Mouse (Mus musculus) brown adipose tissue, adult 24 weeks (tissue): Measurements from ENCODE around the gene Txn2. TPM values are rescaled to one million over a fixed set of nuclear protein-coding genes. Genes with fewer than 3 reads are reported as not detected.
A peak's percentile ranks its signal among the peaks of the same experiment; 100 is the strongest.

Experiments used
- H3K27ac ChIP-seq: fragments of 200-500 bp; replicated peaks from 2 replicates; pipeline ENCODE4 v1.5.1; 2012; ENCODE audit warnings: low read depth, mild to moderate bottlenecking, low read length
- H3K4me1 ChIP-seq: fragments of 200-500 bp; 2 replicates; pipeline ENCODE4 v1.6.1; 2012; ENCODE audit warnings: low read length, mixed read lengths; ENCODE audit not compliant: control insufficient read depth, insufficient read depth, insufficient read length
- H3K4me3 ChIP-seq: fragments of 200-500 bp; 2 replicates; pipeline ENCODE4 v1.5.1; 2012; ENCODE audit warnings: low read depth, mild to moderate bottlenecking, low read length, moderate library complexity; ENCODE audit not compliant: insufficient read depth
- polyA plus RNA-seq: library from polyadenylated mRNA; stranded (reverse); fragments of >200 nt; gene quantifications from 2 replicates; pipeline ENCODE4 v1.2.4, GENCODE M21; 2012; ENCODE audit not compliant: missing spikeins, insufficient read depth, insufficient read length

The Txn2 gene
- polyA plus RNA-seq, 1 experiment: 696 TPM

DNA sequence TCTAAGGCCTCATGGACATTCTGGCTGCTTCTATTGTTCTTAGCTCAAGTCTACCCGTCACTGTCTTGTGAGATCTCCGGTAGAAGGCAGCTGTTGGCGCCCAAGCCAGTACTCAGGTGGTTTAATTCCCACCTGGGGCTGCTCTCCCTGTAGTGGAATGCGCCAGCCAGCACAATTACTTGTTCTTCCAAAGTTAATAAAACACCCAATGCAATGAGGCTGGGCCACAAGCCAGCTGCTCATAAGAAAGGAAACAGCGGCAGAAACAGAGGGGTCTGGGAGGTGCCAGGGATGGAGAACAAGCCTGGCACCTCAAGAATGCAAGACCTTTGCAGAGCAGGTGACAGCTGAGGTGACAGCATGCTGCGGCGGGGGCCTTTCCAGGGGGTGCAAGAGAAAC, 20.3 kb upstream of the Txn2 start:
- H3K27ac ChIP-seq: no peak overlapping the region
- no peaks in the 10 kb centered on the region for H3K4me1 ChIP-seq
- H3K4me3 ChIP-seq: no peak overlapping the region

DNA sequence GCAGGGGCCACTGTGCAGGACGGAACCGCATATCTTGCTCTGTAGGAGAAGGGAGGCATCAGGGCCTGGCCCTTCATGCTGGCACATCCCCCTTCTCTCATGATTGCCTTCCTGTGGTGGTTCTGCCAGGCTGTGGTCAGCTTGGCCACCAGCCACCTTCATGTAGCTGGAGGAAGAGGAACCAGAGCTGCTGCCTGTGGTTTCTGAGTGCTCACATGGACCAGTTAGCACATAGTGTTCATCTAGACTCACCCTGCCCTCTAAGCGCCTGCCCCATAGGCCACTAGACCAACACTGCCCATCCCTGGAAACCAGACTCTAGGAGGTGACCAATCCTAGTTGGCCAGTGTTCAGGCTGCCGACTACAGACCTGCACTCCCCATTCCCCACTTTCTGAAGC, 16.9 kb upstream of the Txn2 start:
- Histone ChIP-seq H3K4me3 (no peak overlapping the region), H3K27ac (0 out of 2 replicates have a peak overlapping the region, but pooled peaks have one; percentile 32), H3K4me1 (no peaks in the 10 kb centered on the region)

DNA sequence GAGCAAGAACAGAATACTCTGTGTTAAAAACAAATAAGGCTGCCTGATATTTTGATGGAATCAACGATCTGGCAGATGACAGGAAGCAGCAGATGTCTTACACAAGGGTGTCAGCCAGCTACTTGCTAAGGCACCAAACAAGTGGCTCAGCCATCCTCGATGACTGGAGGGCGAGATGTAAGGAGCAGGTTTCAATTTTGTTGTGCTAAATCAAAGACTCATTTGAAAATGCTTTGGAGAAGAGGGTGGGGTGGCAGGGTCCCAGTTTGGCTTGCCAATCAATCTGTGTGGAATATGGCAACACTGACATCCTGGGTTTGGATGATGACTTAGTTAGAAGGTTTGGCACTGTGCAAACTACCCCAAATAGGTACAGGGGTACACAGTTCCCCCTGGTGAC, 12.8 kb upstream of the Txn2 start:
- Histone ChIP-seq H3K4me3 (no peak overlapping the region), H3K27ac (no peak overlapping the region), H3K4me1 (no peaks in the 10 kb centered on the region)

DNA sequence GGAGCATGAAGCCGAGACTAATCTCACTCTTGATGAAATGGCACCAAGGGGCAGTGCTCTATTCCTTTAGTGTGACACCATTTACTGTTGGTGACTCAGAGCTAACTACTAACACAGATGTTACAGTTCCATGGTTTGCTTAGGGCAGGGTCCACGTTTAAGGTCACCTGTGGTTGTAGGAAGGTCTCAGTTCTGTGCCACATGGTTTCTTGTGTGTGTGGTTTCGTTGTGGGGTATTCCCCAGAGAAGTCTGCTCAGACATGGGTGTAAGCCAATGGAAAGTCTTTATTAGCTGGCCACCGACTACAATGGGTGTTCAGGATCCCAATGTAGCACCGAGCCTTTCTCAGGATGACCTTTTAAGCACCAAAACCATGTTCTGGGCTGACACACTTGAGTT, 9.7 kb upstream of the Txn2 start:
- H3K27ac ChIP-seq: no peak overlapping the region
- no peaks in the 10 kb centered on the region for H3K4me1 ChIP-seq
- no peak overlapping the region for H3K4me3 ChIP-seq

DNA sequence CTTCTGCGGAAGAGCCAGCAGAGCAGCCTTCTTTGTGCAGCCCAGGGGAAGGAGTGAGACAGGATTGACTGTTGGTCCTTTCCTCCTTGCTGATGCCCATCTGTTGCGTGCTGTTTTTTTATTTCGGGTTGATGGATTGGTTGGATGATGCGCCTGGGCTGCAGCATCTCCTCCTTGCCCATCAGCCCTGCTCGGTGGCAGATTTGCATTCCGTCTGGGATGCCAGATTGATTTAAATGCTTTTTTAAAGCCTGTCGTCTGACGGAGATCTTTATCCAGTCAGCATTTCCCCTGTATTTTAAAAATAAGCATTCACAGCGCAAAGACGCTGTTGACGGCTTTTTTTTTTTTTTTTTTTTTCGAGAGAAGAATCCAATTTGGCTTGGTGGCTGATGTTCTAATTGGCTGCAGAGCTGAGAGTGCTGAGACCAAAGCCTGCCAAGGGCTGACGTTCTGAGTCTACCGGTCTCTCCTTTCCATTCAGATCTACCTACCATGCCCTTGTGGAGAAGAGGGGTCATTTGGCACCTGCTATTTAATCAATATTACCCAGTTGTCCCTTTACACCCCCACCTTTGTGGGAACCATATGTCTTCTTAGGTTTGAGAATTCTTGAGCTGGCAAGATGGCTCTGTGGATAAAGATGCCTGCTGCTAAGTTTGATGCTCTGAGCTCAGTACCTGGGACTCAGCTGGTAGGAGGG, 7.0 kb upstream of the Txn2 start:
- H3K27ac ChIP-seq: no peak overlapping the region
- no peaks in the 10 kb centered on the region for H3K4me1 ChIP-seq
- H3K4me3 ChIP-seq: no peak overlapping the region

DNA sequence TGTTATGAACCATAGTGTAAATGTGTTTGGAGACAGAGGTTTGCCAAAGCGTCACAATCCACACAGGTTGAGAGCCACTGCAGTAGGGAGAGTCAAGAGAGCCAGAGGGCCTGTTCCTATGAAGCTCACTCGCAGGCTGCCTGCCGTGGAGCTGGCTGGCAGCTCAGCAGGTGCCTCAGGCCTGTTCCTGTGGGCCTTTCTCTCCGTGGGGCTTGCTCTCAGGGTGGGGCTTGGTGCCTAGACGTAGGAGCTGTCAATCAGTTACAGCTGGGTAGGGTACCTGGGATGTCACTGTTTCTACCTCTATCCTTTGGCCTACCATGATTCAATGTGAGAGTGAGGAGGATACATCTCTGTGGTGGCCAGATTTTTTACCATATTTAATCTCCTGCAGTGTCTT, 6.2 kb upstream of the Txn2 start:
- Histone ChIP-seq H3K4me1 (no peaks in the 10 kb centered on the region), H3K4me3 (no peak overlapping the region), H3K27ac (no peak overlapping the region)

DNA sequence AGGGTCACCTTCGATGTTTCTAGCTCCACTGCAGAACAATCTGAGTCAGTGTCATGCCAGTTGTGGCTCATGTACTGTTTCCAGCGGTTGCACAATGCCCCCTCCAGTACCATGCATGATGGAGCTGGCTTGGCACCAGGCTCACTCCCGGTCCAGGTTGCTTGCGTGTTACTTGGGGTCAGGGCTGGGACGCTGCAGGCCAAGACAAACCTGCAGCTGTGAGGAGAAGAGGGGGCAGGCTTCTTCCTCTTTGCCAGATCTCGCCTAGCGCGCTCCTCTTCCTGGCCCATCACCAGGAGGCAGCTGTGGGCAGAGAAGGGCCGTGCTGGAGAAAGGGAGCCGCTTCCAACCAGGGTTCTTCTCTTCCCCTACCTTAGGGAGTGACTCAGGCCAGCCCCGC, 5.5 kb upstream of the Txn2 start:
- H3K27ac ChIP-seq: no peak overlapping the region

DNA sequence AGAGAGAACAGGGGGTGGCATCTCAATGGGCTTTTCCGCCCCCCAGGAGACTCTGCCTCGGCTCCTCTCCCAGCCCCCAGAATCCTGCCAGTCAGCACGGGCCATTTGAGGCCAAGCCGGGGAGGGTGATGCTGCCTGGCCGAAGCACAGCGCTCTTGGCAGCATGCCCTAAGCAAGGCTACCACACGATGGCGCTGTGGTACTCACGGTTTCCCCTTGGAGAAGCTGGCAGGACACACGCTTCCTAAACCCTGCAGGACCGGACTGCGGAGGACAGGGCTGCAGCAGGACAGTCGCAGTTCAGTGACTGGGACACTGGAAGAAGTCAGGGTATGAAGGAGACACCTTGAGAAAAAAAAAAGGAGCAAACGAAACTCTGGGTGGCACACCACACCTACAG, 5.0 kb upstream of the Txn2 start:
- no peak overlapping the region for H3K27ac ChIP-seq
- no peak overlapping the region for H3K4me3 ChIP-seq
- no peaks in the 10 kb centered on the region for H3K4me1 ChIP-seq

More for the DNA sequence above, 5.5 kb upstream of the Txn2 start:
- Histone ChIP-seq H3K4me3 (no peak overlapping the region), H3K4me1 (no peaks in the 10 kb centered on the region)

DNA sequence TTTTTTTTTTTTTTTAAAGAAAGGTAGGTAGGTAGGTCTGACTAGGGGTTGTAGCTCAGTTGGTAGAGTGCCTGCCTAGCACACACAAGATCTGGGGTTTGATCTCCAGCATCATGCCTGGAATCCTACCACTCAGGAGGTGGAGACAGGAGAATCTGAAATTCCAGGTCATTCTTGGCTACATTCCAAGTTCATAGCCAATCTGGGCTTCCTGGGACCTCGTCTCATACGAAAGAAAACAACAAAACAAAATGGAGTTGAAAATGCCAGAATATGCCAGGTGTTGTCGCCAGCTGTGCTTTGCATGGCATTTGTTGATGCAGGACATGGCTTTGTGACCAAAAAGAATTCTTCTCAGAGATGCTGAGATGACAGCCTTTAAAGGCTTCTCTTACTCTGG, 4.4 kb upstream of the Txn2 start:
- H3K4me1 ChIP-seq: no peaks in the 10 kb centered on the region
- H3K4me3 ChIP-seq: no peak overlapping the region
- 0 out of 2 replicates have a peak overlapping the region, but pooled peaks have one; percentile 1 for H3K27ac ChIP-seq

DNA sequence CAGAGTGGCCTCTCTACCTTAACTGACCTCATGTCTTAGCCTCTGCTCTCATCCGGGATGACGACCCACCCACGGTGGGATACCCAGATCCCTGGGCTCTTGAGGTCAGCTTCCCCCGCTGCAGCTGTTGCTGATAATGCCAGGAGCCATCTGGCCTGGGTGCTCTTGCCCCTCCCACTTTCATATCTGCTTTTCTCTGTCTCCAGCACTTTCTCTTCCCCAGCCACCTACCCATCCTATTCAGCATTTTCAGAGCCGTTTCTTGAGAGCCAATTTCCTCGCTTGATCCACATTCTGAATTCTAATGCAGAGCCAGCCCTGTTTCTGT, 2.8 kb upstream of the Txn2 start:
- Histone ChIP-seq H3K4me1 (peaks cover 6% of the 10 kb centered on the region), H3K4me3 (no peak overlapping the region), H3K27ac (peak overlapping the region; percentile 35; the same call in 1 of the 2 replicates)

DNA sequence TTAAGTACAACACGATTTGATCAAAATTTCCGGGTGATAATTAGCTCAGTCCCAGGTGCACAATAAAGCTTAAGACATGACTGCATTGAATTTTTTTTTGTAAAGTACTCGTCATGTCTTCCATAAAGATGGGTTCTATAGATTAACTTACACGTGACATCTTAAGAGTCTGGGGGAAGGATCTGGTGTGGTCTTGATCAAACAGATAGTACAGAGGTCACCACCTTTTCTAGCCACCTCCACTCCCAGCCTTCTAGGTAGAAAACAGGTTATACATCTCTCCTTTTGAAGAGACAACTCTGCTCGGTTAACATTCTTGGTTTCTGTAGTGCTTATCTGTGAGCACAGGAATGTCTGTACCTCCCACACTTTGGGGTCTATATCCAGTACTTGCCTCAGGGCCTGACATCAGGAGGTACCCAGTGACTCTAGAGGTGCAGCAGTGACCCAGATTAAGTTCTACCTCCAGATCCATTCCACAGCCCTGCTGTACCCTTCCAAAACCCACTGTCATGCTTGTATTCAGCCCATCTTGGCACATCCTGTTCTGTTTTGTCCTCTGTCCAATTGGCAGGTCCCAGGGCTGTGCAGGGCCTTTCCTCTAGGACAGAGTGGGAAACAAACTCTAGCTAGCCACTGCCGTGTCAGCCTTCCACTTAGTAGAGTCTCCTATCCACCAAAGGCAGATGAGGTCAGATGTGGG, 2.3 kb upstream of the Txn2 start:
- peak overlapping the region; percentile 23; the same call in 1 of the 2 replicates for H3K27ac ChIP-seq
- peaks cover 6% of the 10 kb centered on the region for H3K4me1 ChIP-seq
- no peak overlapping the region for H3K4me3 ChIP-seq

DNA sequence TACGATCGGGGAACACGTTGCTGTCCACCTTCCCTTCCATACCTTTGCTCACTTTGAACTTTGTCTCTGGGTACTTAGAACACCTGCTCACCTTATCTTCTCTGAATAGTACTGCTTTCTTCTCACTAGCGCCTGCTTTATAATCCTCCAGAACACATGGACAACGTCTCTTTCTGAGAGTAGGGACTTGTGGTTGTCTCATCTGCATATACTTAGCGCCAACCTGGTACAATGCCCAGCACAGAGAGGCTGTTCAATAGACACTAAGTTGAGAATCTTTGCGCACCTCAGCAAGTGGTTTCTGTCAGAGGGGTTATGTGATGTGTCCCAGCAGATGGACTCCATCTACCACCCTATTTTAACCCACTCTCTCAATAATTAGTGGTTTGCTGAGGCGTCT, 998 bp upstream of the Txn2 start:
- Histone ChIP-seq H3K27ac (peak overlapping the region; percentile 78), H3K4me3 (peak overlapping the region; percentile 59)

DNA sequence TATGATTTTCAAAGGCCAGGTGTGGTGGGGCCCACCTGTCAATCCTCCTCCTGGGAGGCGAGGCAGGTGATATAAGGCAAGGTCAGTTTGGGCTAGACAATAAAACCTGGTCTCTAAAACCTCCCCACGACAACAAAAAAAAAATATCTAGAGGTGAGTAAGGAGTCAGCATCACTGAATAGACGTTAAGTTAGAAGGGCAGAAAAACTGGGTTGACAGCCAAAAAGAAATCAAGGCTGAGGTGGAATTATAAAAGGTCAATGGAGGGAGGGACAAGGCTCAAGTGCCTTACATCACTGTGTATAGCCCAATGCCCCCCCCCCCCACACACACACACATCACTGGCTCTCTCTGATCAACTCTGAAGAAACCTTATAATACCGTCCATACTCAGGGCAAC, 715 bp downstream of the Txn2 start:
- Histone ChIP-seq H3K27ac (peak overlapping the region; percentile 93), H3K4me3 (peak overlapping the region; percentile 81)

More for the DNA sequence above, 998 bp upstream of the Txn2 start:
- peaks cover 6% of the 10 kb centered on the region for H3K4me1 ChIP-seq

DNA sequence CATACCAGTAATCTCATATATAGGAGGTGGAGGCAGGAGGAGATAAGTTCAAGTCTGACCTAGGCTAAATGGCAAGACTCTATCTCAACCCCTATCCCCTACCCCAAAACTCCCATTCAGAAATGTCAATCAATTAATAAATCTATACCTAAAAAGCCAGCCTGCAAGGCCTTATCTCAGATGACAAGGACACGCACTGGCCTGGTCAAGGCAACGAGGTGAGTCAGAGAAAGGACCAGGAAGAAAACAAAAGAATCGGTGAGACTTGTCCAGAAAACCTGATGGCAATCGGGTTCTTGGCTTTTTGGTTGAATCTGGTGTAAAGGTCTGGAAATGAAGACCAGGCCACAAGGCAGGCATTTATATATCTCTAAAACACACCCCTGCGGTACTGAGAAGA, 1.9 kb downstream of the Txn2 start:
- H3K4me1 ChIP-seq: peaks cover 6% of the 10 kb centered on the region

More for the DNA sequence above, 715 bp downstream of the Txn2 start:
- H3K4me1 ChIP-seq: peaks cover 6% of the 10 kb centered on the region

DNA sequence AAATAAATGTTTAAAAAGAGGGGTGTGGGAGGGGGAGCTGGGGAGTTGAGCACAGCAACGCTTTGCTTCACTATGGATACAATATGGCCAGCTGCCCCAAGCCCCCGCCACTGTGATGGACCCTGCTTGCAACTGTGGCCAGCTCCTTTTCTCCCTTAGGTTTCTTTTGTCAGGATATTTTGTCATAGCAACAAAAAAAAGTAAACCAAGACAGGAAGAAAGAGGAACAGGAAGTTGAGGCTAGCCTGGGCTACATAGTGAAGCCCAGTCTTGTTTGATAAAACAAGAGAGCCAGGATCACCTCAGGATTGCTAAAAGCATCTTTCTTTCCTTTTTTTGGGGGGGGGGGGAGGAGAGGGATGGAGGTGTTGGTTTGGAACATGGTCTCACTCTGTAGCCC, 3.6 kb downstream of the Txn2 start:
- H3K27ac ChIP-seq: no peak overlapping the region
- H3K4me3 ChIP-seq: no peak overlapping the region
- H3K4me1 ChIP-seq: peaks cover 6% of the 10 kb centered on the region

More for the DNA sequence above, 1.9 kb downstream of the Txn2 start:
- Histone ChIP-seq H3K27ac (no peak overlapping the region), H3K4me3 (no peak overlapping the region)
